Mouse (Mus musculus) E14TG2a.4 (cell line): ENCODE measurements around the gene St6galnac4.

Experiments
- CTCF ChIP-seq: conservative IDR thresholded peaks from 2 replicates; pipeline ENCODE4 v1.5.1; 2014; ENCODE audit warnings: low read length
- NANOG ChIP-seq: IDR thresholded peaks from 2 replicates; pipeline ENCODE4 v1.6.1; 2014; ENCODE audit warnings: borderline replicate concordance, low read length, mixed read lengths
- POU5F1 ChIP-seq: IDR thresholded peaks from 2 replicates; pipeline ENCODE4 v1.6.1; 2014; ENCODE audit warnings: low read length, borderline replicate concordance

DNA sequence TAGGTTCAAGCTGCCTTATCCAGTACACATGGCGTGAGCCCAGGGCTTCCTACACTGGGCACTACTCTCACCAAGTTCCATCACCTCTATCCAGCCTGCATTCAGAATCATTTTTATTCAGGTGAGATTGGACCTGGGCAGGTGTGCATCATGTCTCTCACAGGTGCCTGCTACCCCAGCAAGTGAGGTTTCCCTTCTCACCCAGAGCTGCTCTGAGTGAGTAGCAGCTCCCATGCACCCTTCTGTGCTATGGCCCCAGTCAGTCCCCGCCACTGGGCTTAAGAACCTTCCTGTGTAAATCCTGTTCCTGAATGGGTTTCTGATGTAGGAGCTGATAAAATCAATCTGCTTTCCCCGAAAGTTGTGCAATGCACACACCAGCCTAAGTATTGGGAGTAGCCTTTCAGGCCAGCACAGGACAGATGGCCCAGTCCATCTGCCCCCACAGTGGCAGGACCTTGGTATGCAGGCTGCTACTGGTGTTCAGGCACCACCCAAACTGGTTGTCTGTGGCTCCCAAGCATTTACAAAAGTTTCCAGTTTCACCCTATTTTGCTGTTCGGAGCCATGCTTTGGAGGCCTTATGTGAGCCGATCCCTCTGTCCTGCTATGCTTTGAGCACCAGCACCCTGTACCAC lies 37.3 kb downstream of the St6galnac4 start:
- TF ChIP-seq NANOG = no peak
- no peak for TF ChIP-seq CTCF
- no peak for TF ChIP-seq POU5F1
